Comparison of ENCODE assay signal across 26 mouse cellular contexts in genomic region chr6:18665992-18666391, GRCm38 (mm10).
"Had no signal": no experiment of that assay in that cellular context is flagged by ENCODE, and none has a peak within 500 bp of the region (broad histone marks: within the 10 kb centered on the region; RNA-seq: fewer than 3 reads in every experiment).

No protein-coding gene starts in this region.

- ATAC-seq: hindbrain, postnatal 0 days; intestine, embryonic 16.5 days; liver, embryonic 12.5 days had no signal

- H3K27ac ChIP-seq: gastrocnemius, adult 2 months; heart, adult 2 months; heart, embryonic 13.5 days; heart, embryonic 15.5 days; hindbrain, embryonic 13.5 days; hindbrain, postnatal 0 days; kidney, embryonic 15.5 days; kidney, postnatal 0 days; limb, embryonic 13.5 days; limb, embryonic 15.5 days; liver, embryonic 12.5 days had no signal

- H3K9ac ChIP-seq: heart, embryonic 13.5 days; heart, embryonic 15.5 days; hindbrain, embryonic 13.5 days; kidney, embryonic 15.5 days; limb, embryonic 13.5 days; limb, embryonic 15.5 days; liver, embryonic 12.5 days had no signal

- H3K27me3 ChIP-seq: heart, embryonic 13.5 days; heart, embryonic 15.5 days; hindbrain, embryonic 13.5 days; kidney, embryonic 15.5 days; limb, embryonic 13.5 days; limb, embryonic 15.5 days; liver, embryonic 12.5 days had no signal

- H3K9me3 ChIP-seq: heart, embryonic 13.5 days; heart, embryonic 15.5 days; hindbrain, embryonic 13.5 days; kidney, embryonic 15.5 days; limb, embryonic 13.5 days; limb, embryonic 15.5 days; liver, embryonic 12.5 days had no signal

- DNase-seq: gastrocnemius, adult 2 months; gastrocnemius, postnatal 10 days; gastrocnemius, postnatal 25 days; heart, adult 11 months; heart, adult 2 months; heart, postnatal 14 days; heart, postnatal 36 days; kidney, adult 11 months; kidney, adult 2 months; kidney, adult 9 months; kidney, postnatal 14 days; kidney, postnatal 36 days; layer of hippocampus, adult 9-11 months; layer of hippocampus, postnatal 36 days; left cerebral cortex, postnatal 4 days had no signal

- H3K4me1 ChIP-seq: heart, embryonic 13.5 days; heart, embryonic 15.5 days; hindbrain, embryonic 13.5 days; kidney, embryonic 15.5 days; limb, embryonic 13.5 days; limb, embryonic 15.5 days; liver, embryonic 12.5 days had no signal

- H3K4me2 ChIP-seq: heart, embryonic 11.5 days; heart, embryonic 13.5 days; heart, embryonic 15.5 days; hindbrain, embryonic 13.5 days; kidney, embryonic 15.5 days; limb, embryonic 13.5 days; limb, embryonic 15.5 days; liver, embryonic 12.5 days had no signal

- H3K36me3 ChIP-seq: heart, embryonic 13.5 days; heart, embryonic 15.5 days; hindbrain, embryonic 13.5 days; kidney, embryonic 15.5 days; limb, embryonic 13.5 days; limb, embryonic 15.5 days; liver, embryonic 12.5 days had no signal

- H3K4me3 ChIP-seq: gastrocnemius, adult 2 months; heart, adult 2 months; heart, embryonic 13.5 days; heart, embryonic 15.5 days; hindbrain, embryonic 13.5 days; kidney, embryonic 15.5 days; limb, embryonic 13.5 days; limb, embryonic 15.5 days; liver, embryonic 12.5 days had no signal
